Mouse (Mus musculus) thymus, adult 2 months (tissue): ENCODE data around the gene Immp2l.

ENCODE experiments used
- CTCF ChIP-seq: fragments of 200-500 bp; IDR thresholded peaks from 2 replicates; pipeline ENCODE4 v1.5.1; 2012; ENCODE audit warnings: mild to moderate bottlenecking, control low read depth, low read length, moderate library complexity, borderline replicate concordance; ENCODE audit not compliant: control insufficient read depth, poor library complexity, insufficient read depth; ENCODE audit errors: extremely low read depth
- POLR2A ChIP-seq: fragments of 200-500 bp; IDR thresholded peaks from 2 replicates; pipeline ENCODE4 v1.6.1; 2012; ENCODE audit warnings: mild to moderate bottlenecking, low read length, control low read depth, moderate library complexity; ENCODE audit not compliant: control insufficient read depth, poor library complexity, insufficient read depth; ENCODE audit errors: extremely low read depth

- TF ChIP-seq CTCF = no peak
- no peak for TF ChIP-seq POLR2A
These were observed 30.3 kb downstream of the Immp2l start for GRCm38 (mm10) chr12:41054006-41054791.
